Mouse (Mus musculus): ENCODE results near the gene Rogdi.

Gene Rogdi

GRCm38 (mm10) chr16:4993276-4993675 lies 20.1 kb downstream of the Rogdi start:
- no peak for DNase-seq (ENCODE audit: low spot score)

GRCm38 (mm10) chr16:4984717-4985116 lies 28.6 kb downstream of the Rogdi start:
- no peak for DNase-seq (ENCODE audit: low spot score)

- peak; percentile 32 for DNase-seq (ENCODE audit: low spot score)
Observed at GRCm38 (mm10) chr16:4979755-4980380, 33.5 kb downstream of the Rogdi start.

GRCm38 (mm10) chr16:4978275-4979051 lies 34.9 kb downstream of the Rogdi start:
- DNase-seq (ENCODE audit: low spot score) = no peak

GRCm38 (mm10) chr16:4976180-4976579 lies 37.2 kb downstream of the Rogdi start:
- no peak for DNase-seq (ENCODE audit: low spot score)

GRCm38 (mm10) chr16:4974521-4974920 lies 38.8 kb downstream of the Rogdi start:
- DNase-seq (ENCODE audit: low spot score) = no peak

GRCm38 (mm10) chr16:4971626-4972025 lies 41.7 kb downstream of the Rogdi start:
- no peak for DNase-seq (ENCODE audit: low spot score)

- no peak for DNase-seq (ENCODE audit: low spot score)
Observed at GRCm38 (mm10) chr16:4969055-4969843, 44.1 kb downstream of the Rogdi start.

- DNase-seq (ENCODE audit: low spot score) = no peak
Observed at GRCm38 (mm10) chr16:4968426-4968825, 44.9 kb downstream of the Rogdi start.

GRCm38 (mm10) chr16:4965392-4966129 lies 47.8 kb downstream of the Rogdi start:
- no peak for DNase-seq (ENCODE audit: low spot score)

GRCm38 (mm10) chr16:4964731-4965391 lies 48.5 kb downstream of the Rogdi start:
- DNase-seq (ENCODE audit: low spot score) = no peak

- DNase-seq (ENCODE audit: low spot score) = peak; percentile 96
Observed at GRCm38 (mm10) chr16:4963797-4964709, 49.3 kb downstream of the Rogdi start, which contains the start of gene Anks3. Gene Anks3 (minus strand): TSS chr16:4964205.

GRCm38 (mm10) chr16:4963346-4963745 lies 50.0 kb downstream of the Rogdi start:
- no peak for DNase-seq (ENCODE audit: low spot score)

- no peak for DNase-seq (ENCODE audit: low spot score)
Observed at GRCm38 (mm10) chr16:4960260-4960659, 53.1 kb downstream of the Rogdi start.
